Mouse (Mus musculus): ENCODE measurements around the gene Gm20388. TPM values are rescaled to one million over a fixed set of nuclear protein-coding genes. Genes with fewer than 3 reads are reported as not detected.
"Not testable (repeated sequence)": the region's sequence is repeated elsewhere in the genome, so short reads cannot be mapped to it uniquely, and the experiment has no call there.

Gene Gm20388
- total RNA-seq, 2 experiments from 2014 or later: 5.8 TPM; not detected in 1

GRCm38 (mm10) chr8:123254099-123254885 lies 3343.7 kb downstream of the Gm20388 start, which contains the start of the genes Zfp276 and Vps9d1:
TSS of gene Zfp276 (plus strand) at chr8:123254195.
TSS of gene Vps9d1 (minus strand) at chr8:123254348.
- DNase-seq: peak; percentile 92

GRCm38 (mm10) chr8:123255170-123255569 lies 3344.5 kb downstream of the Gm20388 start:
- no peak for DNase-seq

GRCm38 (mm10) chr8:123257114-123257513 lies 3346.5 kb downstream of the Gm20388 start:
- no peak for DNase-seq

- DNase-seq: not testable (repeated sequence)
These were observed 3347.0 kb downstream of the Gm20388 start for GRCm38 (mm10) chr8:123257593-123257992.

GRCm38 (mm10) chr8:123267926-123268656 lies 3357.4 kb downstream of the Gm20388 start:
- no peak for DNase-seq

GRCm38 (mm10) chr8:123271147-123271546 lies 3360.5 kb downstream of the Gm20388 start:
- no peak for DNase-seq

GRCm38 (mm10) chr8:123271901-123272300 lies 3361.3 kb downstream of the Gm20388 start:
- DNase-seq: no peak

GRCm38 (mm10) chr8:123274447-123274846 lies 3363.8 kb downstream of the Gm20388 start:
- no peak for DNase-seq

GRCm38 (mm10) chr8:123275096-123275495 lies 3364.5 kb downstream of the Gm20388 start:
- DNase-seq: no peak

GRCm38 (mm10) chr8:123278445-123278844 lies 3367.8 kb downstream of the Gm20388 start:
- DNase-seq: no peak

- no peak for DNase-seq
These were observed 3369.2 kb downstream of the Gm20388 start for GRCm38 (mm10) chr8:123279828-123280227.

GRCm38 (mm10) chr8:123280302-123281094 lies 3369.9 kb downstream of the Gm20388 start:
- no peak for DNase-seq

- DNase-seq: not testable (repeated sequence)
These were observed 3372.4 kb downstream of the Gm20388 start for GRCm38 (mm10) chr8:123282994-123283393.

GRCm38 (mm10) chr8:123283991-123284390 lies 3373.3 kb downstream of the Gm20388 start:
- DNase-seq: no peak

- DNase-seq: no peak
These were observed 3373.9 kb downstream of the Gm20388 start for GRCm38 (mm10) chr8:123284493-123284892.

GRCm38 (mm10) chr8:123287362-123287761 lies 3376.7 kb downstream of the Gm20388 start:
- no peak for DNase-seq

- DNase-seq: peak; percentile 47
These were observed 3379.5 kb downstream of the Gm20388 start for GRCm38 (mm10) chr8:123290166-123290565.

- DNase-seq: peak; percentile 22
These were observed 3380.0 kb downstream of the Gm20388 start for GRCm38 (mm10) chr8:123290679-123291078.

GRCm38 (mm10) chr8:123291716-123292115 lies 3381.1 kb downstream of the Gm20388 start:
- peak; percentile 61 for DNase-seq

GRCm38 (mm10) chr8:123292281-123292680 lies 3381.6 kb downstream of the Gm20388 start:
- DNase-seq: no peak

- DNase-seq: no peak
These were observed 3382.1 kb downstream of the Gm20388 start for GRCm38 (mm10) chr8:123292785-123293184.

- no peak for DNase-seq
These were observed 3387.7 kb downstream of the Gm20388 start for GRCm38 (mm10) chr8:123298301-123298700.

GRCm38 (mm10) chr8:123308738-123309137 lies 3398.1 kb downstream of the Gm20388 start:
- DNase-seq: no peak

Measured in heart, postnatal 4 days (tissue).